Mouse (Mus musculus): ENCODE measurements around the gene Cd69.
A peak's percentile ranks its signal among the peaks of the same experiment; 100 is the strongest.

Cd69 gene

GRCm38 (mm10) chr6:129275220-129275619, at the start of gene Cd69:
Gene Cd69, minus strand, starts transcription at chr6:129275436.
- DNase-seq (ENCODE audit: low spot score), result no peak

- DNase-seq (ENCODE audit: low spot score), result no peak
These were observed 44.1 kb upstream of the Cd69 start for GRCm38 (mm10) chr6:129319331-129319730.

GRCm38 (mm10) chr6:129318395-129318794, 43.2 kb upstream of the Cd69 start:
- DNase-seq (ENCODE audit: low spot score), result no peak

GRCm38 (mm10) chr6:129316463-129316862, 41.2 kb upstream of the Cd69 start:
- no peak for DNase-seq (ENCODE audit: low spot score)

GRCm38 (mm10) chr6:129315698-129316097, 40.5 kb upstream of the Cd69 start:
- no peak for DNase-seq (ENCODE audit: low spot score)

- no peak for DNase-seq (ENCODE audit: low spot score)
These were observed 39.5 kb upstream of the Cd69 start for GRCm38 (mm10) chr6:129314655-129315168.

GRCm38 (mm10) chr6:129312499-129312898, 37.3 kb upstream of the Cd69 start:
- DNase-seq (ENCODE audit: low spot score), result no peak

GRCm38 (mm10) chr6:129304180-129304579, 28.9 kb upstream of the Cd69 start:
- no peak for DNase-seq (ENCODE audit: low spot score)

GRCm38 (mm10) chr6:129288708-129289107, 13.5 kb upstream of the Cd69 start:
- no peak for DNase-seq (ENCODE audit: low spot score)

- no peak for DNase-seq (ENCODE audit: low spot score)
These were observed 9.3 kb upstream of the Cd69 start for GRCm38 (mm10) chr6:129284384-129285104.

GRCm38 (mm10) chr6:129283271-129283670, 8.0 kb upstream of the Cd69 start:
- DNase-seq (ENCODE audit: low spot score), result no peak

- DNase-seq (ENCODE audit: low spot score), result no peak
These were observed 1.2 kb upstream of the Cd69 start for GRCm38 (mm10) chr6:129276483-129276882.

GRCm38 (mm10) chr6:129275624-129276203, 478 bp upstream of the Cd69 start:
- no peak for DNase-seq (ENCODE audit: low spot score)

GRCm38 (mm10) chr6:129274476-129274875, 760 bp downstream of the Cd69 start:
- no peak for DNase-seq (ENCODE audit: low spot score)

GRCm38 (mm10) chr6:129273662-129274061, 1.6 kb downstream of the Cd69 start:
- DNase-seq (ENCODE audit: low spot score), result no peak

GRCm38 (mm10) chr6:129266438-129267022, 8.7 kb downstream of the Cd69 start:
- DNase-seq (ENCODE audit: low spot score), result no peak

- no peak for DNase-seq (ENCODE audit: low spot score)
These were observed 9.4 kb downstream of the Cd69 start for GRCm38 (mm10) chr6:129265821-129266220.

- no peak for DNase-seq (ENCODE audit: low spot score)
These were observed 14.3 kb downstream of the Cd69 start for GRCm38 (mm10) chr6:129260940-129261339.

GRCm38 (mm10) chr6:129260034-129260433, 15.2 kb downstream of the Cd69 start:
- DNase-seq (ENCODE audit: low spot score), result peak; percentile 9

- DNase-seq (ENCODE audit: low spot score), result peak; percentile 64
These were observed 19.2 kb downstream of the Cd69 start for GRCm38 (mm10) chr6:129256018-129256417.

GRCm38 (mm10) chr6:129254949-129255602, 20.2 kb downstream of the Cd69 start:
- peak; percentile 89 for DNase-seq (ENCODE audit: low spot score)

- DNase-seq (ENCODE audit: low spot score), result no peak
These were observed 20.9 kb downstream of the Cd69 start for GRCm38 (mm10) chr6:129254314-129254713.

GRCm38 (mm10) chr6:129248243-129248642, 27.0 kb downstream of the Cd69 start:
- DNase-seq (ENCODE audit: low spot score), result peak; percentile 21
